Mouse (Mus musculus): ENCODE results near the gene Ube2c. TPM values are rescaled to one million over a fixed set of nuclear protein-coding genes. Genes with fewer than 3 reads are reported as not detected.

Gene Ube2c
- polyA plus RNA-seq, 1 experiment from 2014 or later = 449 TPM

DNA sequence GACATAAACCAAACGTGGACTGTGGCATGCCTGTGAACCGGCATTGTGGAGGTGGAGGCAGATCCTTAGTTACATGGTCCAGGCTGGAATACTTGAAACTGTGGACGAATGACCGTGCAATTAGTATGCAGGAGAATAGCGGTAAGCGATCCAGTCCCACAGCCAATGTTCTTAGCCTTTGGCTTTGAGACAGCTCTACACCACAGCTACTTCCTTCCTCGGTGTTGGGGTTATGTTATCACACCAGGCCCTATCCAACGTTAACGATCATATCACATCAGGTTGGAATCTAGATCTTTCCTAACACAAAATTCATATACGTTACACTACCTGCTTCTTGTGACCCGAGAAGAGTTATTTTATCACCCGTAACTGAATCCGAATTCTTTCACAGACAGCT is 24.7 kb upstream of the Ube2c start:
- Histone ChIP-seq H3K9me3 (ENCODE audit: low read length) (no peaks in the 10 kb centered on the region), H3K4me3 (ENCODE audit: low read length) (peak overlapping the region; percentile 91), H3K4me1 (ENCODE audit: insufficient read depth, low read length) (peaks cover 15% of the 10 kb centered on the region), H3K9ac (replicated peaks; ENCODE audit: low read length) (peak overlapping the region; percentile 96), H3K4me2 (replicated peaks; ENCODE audit: low read depth, low read length) (peak overlapping the region; percentile 91), H3K27me3 (ENCODE audit: insufficient read depth, low read length) (no peaks in the 10 kb centered on the region), H3K27ac (ENCODE audit: low read length) (no peak overlapping the region), H3K36me3 (ENCODE audit: insufficient read depth, low read length) (peaks cover 14% of the 10 kb centered on the region; the same call in 1 of the 2 replicates)
- no peak for ATAC-seq (ENCODE audit: low FRiP score, low TSS enrichment)
- 61% methylated on average over 13 of the region's 13 CpGs for WGBS

GRCm38 (mm10) chr2:164745843-164746479 is 23.7 kb upstream of the Ube2c start, which contains the start of the genes Wfdc3 and Dnttip1:
Gene Wfdc3 (minus strand): TSS chr2:164745931.
Gene Dnttip1 (plus strand): TSS chr2:164745983.
- WGBS = under 1% methylated on average over 70 of the region's 70 CpGs
- peak within 1 kb of the TSS; percentile 91 for H3K4me3 ChIP-seq (ENCODE audit: low read length)
- peak within 1 kb of the TSS; percentile 74 for H3K27ac ChIP-seq (ENCODE audit: low read length)
- H3K36me3 ChIP-seq (ENCODE audit: insufficient read depth, low read length) = peaks cover 22% of the 10 kb centered on the region; the same call in 1 of the 2 replicates
- H3K4me1 ChIP-seq (ENCODE audit: insufficient read depth, low read length) = peaks cover 15% of the 10 kb centered on the region
- ATAC-seq (ENCODE audit: low FRiP score, low TSS enrichment) = peak; percentile 88
- no peaks in the 10 kb centered on the region for H3K27me3 ChIP-seq (ENCODE audit: insufficient read depth, low read length)
- no peaks in the 10 kb centered on the region for H3K9me3 ChIP-seq (ENCODE audit: low read length)
- H3K4me2 ChIP-seq (replicated peaks; ENCODE audit: low read depth, low read length) = peak within 1 kb of the TSS; percentile 91
- peak within 1 kb of the TSS; percentile 96 for H3K9ac ChIP-seq (replicated peaks; ENCODE audit: low read length)

- H3K4me2 ChIP-seq (replicated peaks; ENCODE audit: low read depth, low read length) = peak overlapping the region; percentile 91
- 34% methylated on average over 8 of the region's 8 CpGs for WGBS
- ATAC-seq (ENCODE audit: low FRiP score, low TSS enrichment) = no peak
- H3K27ac ChIP-seq (ENCODE audit: low read length) = no peak overlapping the region
- peak overlapping the region; percentile 91 for H3K4me3 ChIP-seq (ENCODE audit: low read length)
- peak overlapping the region; percentile 96 for H3K9ac ChIP-seq (replicated peaks; ENCODE audit: low read length)
- peaks cover 26% of the 10 kb centered on the region; the same call in 1 of the 2 replicates for H3K36me3 ChIP-seq (ENCODE audit: insufficient read depth, low read length)
- peaks cover 15% of the 10 kb centered on the region for H3K4me1 ChIP-seq (ENCODE audit: insufficient read depth, low read length)
- H3K9me3 ChIP-seq (ENCODE audit: low read length) = no peaks in the 10 kb centered on the region
- H3K27me3 ChIP-seq (ENCODE audit: insufficient read depth, low read length) = no peaks in the 10 kb centered on the region
Observed at GRCm38 (mm10) chr2:164746693-164747092, 23.0 kb upstream of the Ube2c start.

DNA sequence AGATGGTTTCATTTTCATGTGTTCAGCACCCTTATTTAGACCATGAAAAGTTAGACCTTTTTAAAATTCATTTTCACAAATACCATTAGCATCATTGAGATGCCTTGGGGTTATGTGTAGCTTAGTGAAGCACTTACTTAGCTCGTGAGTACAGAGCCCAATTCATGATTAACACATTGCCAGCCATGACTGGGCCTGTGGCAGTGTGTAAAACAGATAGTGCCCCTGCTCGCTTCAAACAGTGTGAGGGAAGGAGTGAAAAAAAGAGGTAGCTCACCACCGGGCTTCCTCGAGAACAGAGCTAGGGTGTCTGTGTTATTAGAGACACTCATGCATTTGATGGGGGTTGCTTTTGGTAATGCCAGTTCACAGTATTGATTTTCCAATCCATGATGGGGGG is 21.5 kb upstream of the Ube2c start:
- WGBS = 83% methylated on average over 4 of the region's 4 CpGs
- H3K27ac ChIP-seq (ENCODE audit: low read length) = no peak overlapping the region
- H3K9me3 ChIP-seq (ENCODE audit: low read length) = no peaks in the 10 kb centered on the region
- H3K27me3 ChIP-seq (ENCODE audit: insufficient read depth, low read length) = no peaks in the 10 kb centered on the region
- no peak overlapping the region for H3K4me2 ChIP-seq (replicated peaks; ENCODE audit: low read depth, low read length)
- H3K36me3 ChIP-seq (ENCODE audit: insufficient read depth, low read length) = peaks cover 34% of the 10 kb centered on the region
- ATAC-seq (ENCODE audit: low FRiP score, low TSS enrichment) = no peak
- no peak overlapping the region for H3K9ac ChIP-seq (replicated peaks; ENCODE audit: low read length)
- H3K4me3 ChIP-seq (ENCODE audit: low read length) = no peak overlapping the region
- H3K4me1 ChIP-seq (ENCODE audit: insufficient read depth, low read length) = peaks cover 15% of the 10 kb centered on the region

DNA sequence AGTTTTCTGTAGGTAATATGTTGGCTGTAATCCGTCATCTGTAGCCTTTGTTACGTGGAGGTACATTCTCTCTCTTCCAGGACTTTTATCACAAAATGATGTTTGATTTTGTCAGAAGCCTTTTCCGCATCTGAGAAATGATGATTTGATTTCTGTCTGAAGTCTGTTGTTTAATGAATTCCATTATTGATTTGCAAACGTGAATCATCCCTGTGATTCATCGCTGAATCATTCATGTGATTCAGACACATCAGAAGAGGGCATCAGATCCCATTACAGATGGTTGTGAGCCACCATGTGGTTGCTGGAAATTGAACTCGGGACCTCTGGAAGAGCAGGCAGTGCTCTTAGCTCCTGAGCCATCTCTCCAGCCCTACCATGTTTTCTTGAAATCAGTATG is 20.7 kb upstream of the Ube2c start:
- Histone ChIP-seq H3K9ac (replicated peaks; ENCODE audit: low read length) (no peak overlapping the region), H3K4me1 (ENCODE audit: insufficient read depth, low read length) (peaks cover 15% of the 10 kb centered on the region), H3K27me3 (ENCODE audit: insufficient read depth, low read length) (no peaks in the 10 kb centered on the region), H3K27ac (ENCODE audit: low read length) (no peak overlapping the region), H3K4me3 (ENCODE audit: low read length) (no peak overlapping the region), H3K9me3 (ENCODE audit: low read length) (no peaks in the 10 kb centered on the region), H3K36me3 (ENCODE audit: insufficient read depth, low read length) (peaks cover 35% of the 10 kb centered on the region), H3K4me2 (replicated peaks; ENCODE audit: low read depth, low read length) (no peak overlapping the region)
- no peak for ATAC-seq (ENCODE audit: low FRiP score, low TSS enrichment)
- WGBS = 90% methylated on average over 6 of the region's 6 CpGs

- no peak for ATAC-seq (ENCODE audit: low FRiP score, low TSS enrichment)
- Histone ChIP-seq H3K36me3 (ENCODE audit: insufficient read depth, low read length) (peaks cover 69% of the 10 kb centered on the region), H3K27ac (ENCODE audit: low read length) (no peak overlapping the region), H3K9me3 (ENCODE audit: low read length) (no peaks in the 10 kb centered on the region), H3K4me3 (ENCODE audit: low read length) (no peak overlapping the region), H3K27me3 (ENCODE audit: insufficient read depth, low read length) (no peaks in the 10 kb centered on the region), H3K4me2 (replicated peaks; ENCODE audit: low read depth, low read length) (no peak overlapping the region), H3K9ac (replicated peaks; ENCODE audit: low read length) (no peak overlapping the region), H3K4me1 (ENCODE audit: insufficient read depth, low read length) (no peaks in the 10 kb centered on the region)
- WGBS = 91% methylated on average over 2 of the region's 2 CpGs
Observed at GRCm38 (mm10) chr2:164752454-164752853, 17.2 kb upstream of the Ube2c start.

DNA sequence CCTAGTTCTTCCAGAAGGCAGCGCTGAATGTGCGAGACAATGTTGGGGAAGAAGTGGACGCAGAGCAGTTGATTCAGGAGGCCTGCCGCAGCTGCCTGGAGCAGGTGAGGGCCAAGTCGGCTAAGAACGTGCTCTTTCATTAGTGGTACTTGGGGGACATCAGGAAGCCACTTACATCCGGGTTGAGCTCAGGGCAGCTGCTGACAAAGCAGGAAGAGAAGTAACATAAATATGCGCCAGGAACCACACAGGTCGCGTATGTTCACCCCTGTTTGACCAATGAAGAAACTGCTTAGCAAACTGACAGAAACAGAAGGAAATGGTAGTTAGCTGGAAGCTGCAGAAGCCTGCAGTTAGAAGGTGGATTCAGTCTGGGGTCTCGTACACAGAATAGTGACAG is 15.6 kb upstream of the Ube2c start:
- no peak overlapping the region for H3K27ac ChIP-seq (ENCODE audit: low read length)
- no peak overlapping the region for H3K4me3 ChIP-seq (ENCODE audit: low read length)
- 74% methylated on average over 11 of the region's 11 CpGs for WGBS
- no peak overlapping the region for H3K9ac ChIP-seq (replicated peaks; ENCODE audit: low read length)
- no peaks in the 10 kb centered on the region for H3K9me3 ChIP-seq (ENCODE audit: low read length)
- H3K4me1 ChIP-seq (ENCODE audit: insufficient read depth, low read length) = no peaks in the 10 kb centered on the region
- H3K36me3 ChIP-seq (ENCODE audit: insufficient read depth, low read length) = peaks cover 77% of the 10 kb centered on the region
- H3K27me3 ChIP-seq (ENCODE audit: insufficient read depth, low read length) = no peaks in the 10 kb centered on the region
- no peak overlapping the region for H3K4me2 ChIP-seq (replicated peaks; ENCODE audit: low read depth, low read length)
- ATAC-seq (ENCODE audit: low FRiP score, low TSS enrichment) = no peak

GRCm38 (mm10) chr2:164754800-164755199 is 14.9 kb upstream of the Ube2c start:
- no peaks in the 10 kb centered on the region for H3K27me3 ChIP-seq (ENCODE audit: insufficient read depth, low read length)
- no peak overlapping the region for H3K27ac ChIP-seq (ENCODE audit: low read length)
- peaks cover 80% of the 10 kb centered on the region for H3K36me3 ChIP-seq (ENCODE audit: insufficient read depth, low read length)
- no peaks in the 10 kb centered on the region for H3K9me3 ChIP-seq (ENCODE audit: low read length)
- no peak overlapping the region for H3K4me2 ChIP-seq (replicated peaks; ENCODE audit: low read depth, low read length)
- no peak overlapping the region for H3K4me3 ChIP-seq (ENCODE audit: low read length)
- H3K4me1 ChIP-seq (ENCODE audit: insufficient read depth, low read length) = no peaks in the 10 kb centered on the region
- H3K9ac ChIP-seq (replicated peaks; ENCODE audit: low read length) = no peak overlapping the region
- WGBS = 80% methylated on average over 2 of the region's 2 CpGs
- ATAC-seq (ENCODE audit: low FRiP score, low TSS enrichment) = no peak

DNA sequence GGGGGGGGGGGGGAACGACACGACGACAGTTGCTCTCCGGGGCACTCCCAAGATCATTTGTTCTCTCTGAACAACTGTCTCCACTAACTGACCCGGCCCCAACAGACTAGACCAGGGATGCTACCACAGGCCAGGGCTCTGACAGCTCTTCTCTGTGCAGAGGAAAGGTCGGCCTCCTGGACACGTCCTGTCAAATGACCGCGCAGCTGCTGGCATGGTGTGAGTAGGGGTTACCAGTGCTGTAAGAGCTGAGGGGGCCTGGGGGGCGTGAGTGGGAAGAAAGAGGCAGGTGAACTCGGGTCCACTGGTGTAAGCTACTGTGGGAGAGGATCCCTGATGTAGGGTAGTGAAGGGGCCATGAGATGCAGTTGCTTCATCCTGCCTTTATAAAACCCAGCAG is 11.9 kb upstream of the Ube2c start:
- ATAC-seq (ENCODE audit: low FRiP score, low TSS enrichment) = no peak
- 82% methylated on average over 11 of the region's 11 CpGs for WGBS

GRCm38 (mm10) chr2:164758692-164759091 is 11.0 kb upstream of the Ube2c start:
- no peak overlapping the region for H3K4me3 ChIP-seq (ENCODE audit: low read length)
- H3K9me3 ChIP-seq (ENCODE audit: low read length) = no peaks in the 10 kb centered on the region
- no peaks in the 10 kb centered on the region for H3K27me3 ChIP-seq (ENCODE audit: insufficient read depth, low read length)
- ATAC-seq (ENCODE audit: low FRiP score, low TSS enrichment) = no peak
- no peak overlapping the region for H3K9ac ChIP-seq (replicated peaks; ENCODE audit: low read length)
- no peak overlapping the region for H3K4me2 ChIP-seq (replicated peaks; ENCODE audit: low read depth, low read length)
- peaks cover 95% of the 10 kb centered on the region for H3K36me3 ChIP-seq (ENCODE audit: insufficient read depth, low read length)
- whole genome bisulfite sequencing = 28% methylated on average over 1 of the region's 1 CpGs
- no peaks in the 10 kb centered on the region for H3K4me1 ChIP-seq (ENCODE audit: insufficient read depth, low read length)
- H3K27ac ChIP-seq (ENCODE audit: low read length) = no peak overlapping the region

More for the DNA sequence above, 11.9 kb upstream of the Ube2c start:
- Histone ChIP-seq H3K4me3 (ENCODE audit: low read length) (no peak overlapping the region), H3K27me3 (ENCODE audit: insufficient read depth, low read length) (no peaks in the 10 kb centered on the region), H3K27ac (ENCODE audit: low read length) (no peak overlapping the region), H3K36me3 (ENCODE audit: insufficient read depth, low read length) (peaks cover 87% of the 10 kb centered on the region), H3K4me2 (replicated peaks; ENCODE audit: low read depth, low read length) (no peak overlapping the region), H3K4me1 (ENCODE audit: insufficient read depth, low read length) (no peaks in the 10 kb centered on the region), H3K9ac (replicated peaks; ENCODE audit: low read length) (no peak overlapping the region), H3K9me3 (ENCODE audit: low read length) (no peaks in the 10 kb centered on the region)
